Mouse (Mus musculus): Measurements from ENCODE around the gene Prrx1. TPM values are rescaled to one million over a fixed set of nuclear protein-coding genes. Genes with fewer than 3 reads are reported as not detected.

Prrx1 gene
- polyA plus RNA-seq, 1 experiment from 2014 or later: 5.3 TPM

- H3K36me3 ChIP-seq (replicated peaks; ENCODE audit: control insufficient read depth, insufficient read depth): no peaks in the 10 kb centered on the region
- no peak overlapping the region for H3K27ac ChIP-seq
- peaks cover 70% of the 10 kb centered on the region for H3K27me3 ChIP-seq (ENCODE audit: control insufficient read depth, insufficient read depth, low read length)
- no peak overlapping the region for H3K9ac ChIP-seq
- no peaks in the 10 kb centered on the region for H3K9me3 ChIP-seq (ENCODE audit: control insufficient read depth, low read length)
- 1% methylated on average over 23 of the region's 23 CpGs for WGBS
- H3K4me2 ChIP-seq (replicated peaks): peak overlapping the region; percentile 56
- no peak for ATAC-seq (ENCODE audit: low FRiP score)
- H3K4me3 ChIP-seq (replicated peaks; ENCODE audit: low read length): peak overlapping the region; percentile 16; the same call in 1 of the 2 replicates
- DNase-seq (ENCODE audit: low spot score): no peak
- H3K4me1 ChIP-seq (replicated peaks; ENCODE audit: control insufficient read depth, insufficient read depth, low read length): peaks cover 35% of the 10 kb centered on the region
These were observed 1.4 kb upstream of the Prrx1 start for GRCm38 (mm10) chr1:163314829-163315301.

DNA sequence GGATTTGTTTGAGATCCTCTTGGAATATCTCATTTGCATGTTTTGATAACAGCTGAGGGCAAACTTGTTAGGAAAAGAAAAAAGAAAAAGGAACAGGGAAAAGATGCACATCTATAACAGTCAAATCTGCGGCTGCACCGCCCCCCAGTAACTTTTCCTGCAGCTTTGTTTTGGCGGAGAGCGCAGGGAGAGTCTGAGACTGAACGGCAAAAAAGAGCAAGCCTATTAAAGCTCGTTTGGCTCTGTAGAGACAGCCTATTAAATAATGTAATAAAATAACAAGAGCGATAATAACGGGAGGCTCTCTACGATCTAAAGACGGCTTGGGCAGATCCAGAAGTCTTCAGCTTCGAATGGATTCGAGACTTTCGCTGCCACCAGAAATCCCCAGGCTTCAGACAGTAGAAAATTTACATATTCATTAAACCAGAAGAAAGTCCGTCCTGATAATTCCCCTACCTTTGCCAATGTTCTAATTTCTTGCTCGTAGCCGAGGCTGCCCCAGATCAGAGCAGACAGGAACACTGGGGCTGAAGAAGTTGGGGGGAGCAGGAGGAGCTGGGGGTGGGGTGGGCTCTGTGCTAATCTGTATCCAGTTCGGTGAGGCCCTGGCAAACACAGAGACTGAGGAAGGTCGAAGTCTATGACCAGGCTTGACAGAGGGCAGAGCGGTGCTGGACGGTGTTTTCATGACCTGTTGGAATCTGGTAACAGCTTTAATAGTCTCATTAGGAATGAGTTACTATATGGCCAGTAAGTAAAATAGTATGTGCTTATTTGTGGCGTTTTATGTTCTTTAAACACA lies 613 bp upstream of the Prrx1 start:
- H3K9me3 ChIP-seq (ENCODE audit: control insufficient read depth, low read length): no peaks in the 10 kb centered on the region
- peak overlapping the region; percentile 28 for H3K4me3 ChIP-seq (replicated peaks; ENCODE audit: low read length)
- peak overlapping the region; percentile 56 for H3K4me2 ChIP-seq (replicated peaks)
- peaks cover 77% of the 10 kb centered on the region for H3K27me3 ChIP-seq (ENCODE audit: control insufficient read depth, insufficient read depth, low read length)
- H3K27ac ChIP-seq: no peak overlapping the region
- no peak overlapping the region; the same call in 1 of the 2 replicates for H3K9ac ChIP-seq
- DNase-seq (ENCODE audit: low spot score): no peak
- WGBS: under 1% methylated on average over 21 of the region's 21 CpGs
- peaks cover 35% of the 10 kb centered on the region for H3K4me1 ChIP-seq (replicated peaks; ENCODE audit: control insufficient read depth, insufficient read depth, low read length)
- H3K36me3 ChIP-seq (replicated peaks; ENCODE audit: control insufficient read depth, insufficient read depth): no peaks in the 10 kb centered on the region
- no peak for ATAC-seq (ENCODE audit: low FRiP score)

DNA sequence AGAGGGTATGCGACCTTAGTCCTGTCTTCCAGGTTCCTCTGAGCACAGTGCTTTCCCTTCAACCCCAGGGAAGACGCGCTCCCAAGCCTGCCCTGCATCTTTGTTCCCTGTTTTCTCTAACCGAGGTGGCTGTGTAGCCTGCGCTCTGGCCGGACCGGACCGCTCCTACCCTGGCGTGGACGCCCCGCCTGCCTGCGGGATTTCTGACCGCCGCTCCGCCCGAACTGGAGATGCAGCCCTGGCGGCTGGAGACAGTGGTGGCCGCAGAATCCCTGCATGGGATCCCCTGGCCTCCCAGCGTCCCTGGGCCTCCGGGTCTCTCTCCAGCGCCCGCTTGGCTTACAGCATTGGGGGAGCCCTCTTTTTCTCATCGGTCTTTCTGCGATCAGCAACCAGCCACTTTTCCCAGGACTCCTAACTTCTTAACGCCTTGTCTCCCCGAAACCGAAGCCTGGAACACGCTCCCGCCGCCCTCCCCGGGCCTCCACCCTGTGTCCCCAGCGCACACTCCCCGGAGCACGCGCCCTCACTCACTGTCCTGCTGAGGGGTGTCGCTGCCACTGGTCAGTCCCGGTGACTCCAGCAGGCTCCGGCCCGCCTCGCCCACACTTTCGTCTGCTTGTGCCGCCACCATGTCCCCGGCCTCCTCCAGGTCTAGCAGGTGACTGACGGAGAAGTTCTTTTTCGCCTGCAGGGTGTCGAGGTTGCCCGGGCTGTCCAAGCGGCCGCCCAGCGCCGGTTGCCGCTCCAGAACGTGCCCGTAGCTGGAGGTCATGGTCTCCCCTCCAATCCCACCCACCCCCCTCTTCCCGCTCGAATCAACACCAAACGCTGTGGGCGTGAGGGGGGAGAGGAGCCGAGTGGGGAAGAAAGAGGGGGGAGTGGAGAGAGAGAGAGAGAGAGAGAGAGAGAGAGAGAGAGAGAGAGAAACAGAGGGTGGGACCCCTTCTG lies 1.4 kb downstream of the Prrx1 start:
- Histone ChIP-seq H3K27me3 (ENCODE audit: control insufficient read depth, insufficient read depth, low read length) (peaks cover 97% of the 10 kb centered on the region), H3K36me3 (replicated peaks; ENCODE audit: control insufficient read depth, insufficient read depth) (no peaks in the 10 kb centered on the region), H3K4me3 (replicated peaks; ENCODE audit: low read length) (peak overlapping the region; percentile 28), H3K9me3 (ENCODE audit: control insufficient read depth, low read length) (no peaks in the 10 kb centered on the region), H3K4me1 (replicated peaks; ENCODE audit: control insufficient read depth, insufficient read depth, low read length) (peaks cover 35% of the 10 kb centered on the region), H3K27ac (no peak overlapping the region), H3K9ac (peak overlapping the region; percentile 51), H3K4me2 (replicated peaks) (peak overlapping the region; percentile 56)
- DNase-seq (ENCODE audit: low spot score): no peak
- 1% methylated on average over 58 of the region's 59 CpGs for WGBS
- peak; percentile 16; the same call in 1 of the 2 replicates for ATAC-seq (ENCODE audit: low FRiP score)

DNA sequence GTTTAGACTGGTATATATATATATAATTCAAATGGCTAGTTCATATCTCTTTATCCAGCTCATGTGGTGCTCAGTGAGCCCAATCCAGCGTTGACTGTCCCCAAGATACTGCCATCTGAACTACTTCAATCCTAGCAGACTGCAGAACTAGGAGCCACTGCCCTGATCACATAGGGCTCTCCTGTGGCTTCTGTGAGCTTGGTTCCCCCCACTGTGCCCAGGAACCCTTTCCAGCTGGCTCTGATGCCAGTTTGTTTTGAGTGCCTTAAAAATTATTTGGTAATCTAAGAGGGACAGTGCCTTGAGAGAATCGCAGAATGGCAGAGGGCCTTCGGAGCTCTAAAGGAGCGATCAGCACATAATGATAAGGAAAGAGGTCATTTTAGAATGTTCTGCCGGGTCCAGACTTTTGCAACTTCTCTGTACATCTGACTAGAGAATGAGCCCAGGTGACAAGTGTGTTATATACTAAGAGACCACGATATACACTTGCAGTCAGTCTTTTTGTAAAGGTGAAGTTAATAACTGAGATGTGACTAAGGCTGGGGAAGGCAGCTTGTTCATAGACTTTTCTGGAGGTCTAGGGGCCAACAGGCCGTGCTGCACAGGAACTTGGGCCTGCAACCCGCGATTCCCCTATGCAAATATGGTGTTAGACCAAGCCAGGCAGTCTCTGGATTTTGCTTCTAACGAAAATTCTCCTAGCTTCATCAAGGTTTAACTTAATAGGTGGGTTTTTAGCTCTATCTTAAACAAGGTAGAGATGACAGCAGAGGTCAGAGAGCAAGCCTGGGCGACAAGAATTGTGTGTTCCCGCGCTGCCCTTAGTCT lies 2.3 kb downstream of the Prrx1 start:
- H3K27ac ChIP-seq: no peak overlapping the region
- WGBS: 10% methylated on average over 13 of the region's 13 CpGs
- H3K36me3 ChIP-seq (replicated peaks; ENCODE audit: control insufficient read depth, insufficient read depth): no peaks in the 10 kb centered on the region
- peaks cover 35% of the 10 kb centered on the region for H3K4me1 ChIP-seq (replicated peaks; ENCODE audit: control insufficient read depth, insufficient read depth, low read length)
- peaks cover 100% of the 10 kb centered on the region for H3K27me3 ChIP-seq (ENCODE audit: control insufficient read depth, insufficient read depth, low read length)
- DNase-seq (ENCODE audit: low spot score) (no peak), ATAC-seq (ENCODE audit: low FRiP score) (no peak)
- H3K4me3 ChIP-seq (replicated peaks; ENCODE audit: low read length): peak overlapping the region; percentile 28
- peak overlapping the region; percentile 51; the same call in 1 of the 2 replicates for H3K9ac ChIP-seq
- peak overlapping the region; percentile 56 for H3K4me2 ChIP-seq (replicated peaks)
- no peaks in the 10 kb centered on the region for H3K9me3 ChIP-seq (ENCODE audit: control insufficient read depth, low read length)

GRCm38 (mm10) chr1:163310023-163310754 lies 3.3 kb downstream of the Prrx1 start:
- Histone ChIP-seq H3K36me3 (replicated peaks; ENCODE audit: control insufficient read depth, insufficient read depth) (no peaks in the 10 kb centered on the region), H3K4me3 (replicated peaks; ENCODE audit: low read length) (no peak overlapping the region; the same call in 1 of the 2 replicates), H3K4me1 (replicated peaks; ENCODE audit: control insufficient read depth, insufficient read depth, low read length) (peaks cover 35% of the 10 kb centered on the region), H3K27ac (no peak overlapping the region), H3K4me2 (replicated peaks) (peak overlapping the region; percentile 56; the same call in 1 of the 2 replicates), H3K27me3 (ENCODE audit: control insufficient read depth, insufficient read depth, low read length) (peaks cover 98% of the 10 kb centered on the region), H3K9me3 (ENCODE audit: control insufficient read depth, low read length) (no peaks in the 10 kb centered on the region), H3K9ac (no peak overlapping the region)
- no peak for ATAC-seq (ENCODE audit: low FRiP score)
- no peak for DNase-seq (ENCODE audit: low spot score)
- WGBS: 8% methylated on average over 8 of the region's 8 CpGs

DNA sequence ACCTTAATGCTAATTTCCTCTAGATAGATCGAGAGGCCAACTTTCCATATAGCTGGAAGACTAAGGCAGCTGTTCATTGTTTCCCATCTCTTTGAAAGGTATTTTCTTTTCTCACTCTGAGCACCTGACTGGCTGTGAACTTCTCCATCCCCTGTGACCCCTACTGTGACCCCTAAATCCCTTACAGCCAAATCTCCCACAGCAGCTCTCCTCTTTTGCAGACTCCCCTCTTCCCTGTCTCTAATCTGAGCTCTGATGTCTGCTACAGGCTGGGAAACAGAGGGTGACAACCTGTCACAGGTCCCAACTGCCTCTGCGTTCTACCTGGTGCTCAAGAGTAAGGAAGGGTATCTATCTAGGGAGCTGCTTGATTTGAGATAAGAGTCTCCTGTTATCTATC lies 4.0 kb downstream of the Prrx1 start:
- no peaks in the 10 kb centered on the region for H3K9me3 ChIP-seq (ENCODE audit: control insufficient read depth, low read length)
- no peak for DNase-seq (ENCODE audit: low spot score)
- no peak overlapping the region for H3K27ac ChIP-seq
- peaks cover 27% of the 10 kb centered on the region for H3K4me1 ChIP-seq (replicated peaks; ENCODE audit: control insufficient read depth, insufficient read depth, low read length)
- no peak overlapping the region for H3K9ac ChIP-seq
- ATAC-seq (ENCODE audit: low FRiP score): no peak
- H3K36me3 ChIP-seq (replicated peaks; ENCODE audit: control insufficient read depth, insufficient read depth): no peaks in the 10 kb centered on the region
- no peak overlapping the region for H3K4me2 ChIP-seq (replicated peaks)
- WGBS: 3% methylated on average over 2 of the region's 2 CpGs
- no peak overlapping the region for H3K4me3 ChIP-seq (replicated peaks; ENCODE audit: low read length)
- peaks cover 95% of the 10 kb centered on the region for H3K27me3 ChIP-seq (ENCODE audit: control insufficient read depth, insufficient read depth, low read length)

DNA sequence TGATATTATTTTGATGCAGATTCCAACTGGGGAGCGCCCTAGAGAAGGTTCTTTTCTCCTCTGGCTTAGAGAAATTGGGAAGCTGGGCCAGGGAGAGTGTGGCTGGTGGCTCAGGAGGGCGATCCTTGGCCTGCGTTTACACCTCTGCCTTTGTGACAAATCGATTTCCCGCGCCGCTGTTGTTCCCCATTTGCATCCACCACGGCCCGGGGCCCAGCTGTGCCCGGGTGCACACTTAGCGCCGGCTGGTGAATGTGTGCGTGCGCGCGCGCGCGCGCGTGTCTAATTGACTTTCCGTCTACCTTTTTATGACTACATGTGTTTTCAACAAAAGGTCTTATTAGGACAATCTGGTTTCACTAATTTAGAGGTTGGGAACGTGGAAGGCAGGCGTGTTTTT lies 4.9 kb downstream of the Prrx1 start:
- Histone ChIP-seq H3K4me1 (replicated peaks; ENCODE audit: control insufficient read depth, insufficient read depth, low read length) (peaks cover 21% of the 10 kb centered on the region), H3K4me3 (replicated peaks; ENCODE audit: low read length) (peak overlapping the region; percentile 7), H3K9ac (no peak overlapping the region; the same call in 1 of the 2 replicates), H3K4me2 (replicated peaks) (peak overlapping the region; percentile 42), H3K36me3 (replicated peaks; ENCODE audit: control insufficient read depth, insufficient read depth) (no peaks in the 10 kb centered on the region), H3K9me3 (ENCODE audit: control insufficient read depth, low read length) (no peaks in the 10 kb centered on the region), H3K27me3 (ENCODE audit: control insufficient read depth, insufficient read depth, low read length) (peaks cover 93% of the 10 kb centered on the region), H3K27ac (no peak overlapping the region)
- no peak for ATAC-seq (ENCODE audit: low FRiP score)
- WGBS: 2% methylated on average over 24 of the region's 24 CpGs
- DNase-seq (ENCODE audit: low spot score): no peak

DNA sequence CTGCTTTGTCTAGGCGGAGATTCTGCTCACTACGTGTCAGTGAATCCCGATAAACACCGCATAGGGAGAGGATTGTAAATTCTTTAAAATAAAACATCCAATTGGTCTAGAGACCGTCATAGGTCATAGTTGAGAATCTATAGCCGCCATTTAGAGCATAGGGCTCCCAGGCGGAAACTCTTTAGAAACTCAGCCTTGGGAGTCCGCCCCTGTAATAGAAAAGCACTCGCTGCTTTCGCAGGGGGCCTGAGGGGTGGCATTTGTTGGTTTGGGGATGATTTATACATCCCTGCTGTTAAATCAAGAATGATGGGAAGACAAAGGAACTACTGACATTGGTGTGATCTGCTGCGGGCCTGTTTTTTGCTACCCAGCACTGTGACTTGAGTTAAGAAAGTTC lies 5.8 kb downstream of the Prrx1 start:
- Histone ChIP-seq H3K36me3 (replicated peaks; ENCODE audit: control insufficient read depth, insufficient read depth) (no peaks in the 10 kb centered on the region), H3K27ac (no peak overlapping the region), H3K4me3 (replicated peaks; ENCODE audit: low read length) (no peak overlapping the region), H3K9ac (no peak overlapping the region), H3K9me3 (ENCODE audit: control insufficient read depth, low read length) (no peaks in the 10 kb centered on the region), H3K4me2 (replicated peaks) (no peak overlapping the region), H3K27me3 (ENCODE audit: control insufficient read depth, insufficient read depth, low read length) (peaks cover 89% of the 10 kb centered on the region), H3K4me1 (replicated peaks; ENCODE audit: control insufficient read depth, insufficient read depth, low read length) (peaks cover 11% of the 10 kb centered on the region; the same call in 1 of the 2 replicates)
- no peak for ATAC-seq (ENCODE audit: low FRiP score)
- no peak for DNase-seq (ENCODE audit: low spot score)
- WGBS: 10% methylated on average over 11 of the region's 11 CpGs
